Mouse (Mus musculus) embryonic facial prominence, embryonic 13.5 days (tissue): ENCODE data around the gene Nudt3. TPM values are rescaled to one million over a fixed set of nuclear protein-coding genes. Genes with fewer than 3 reads are reported as not detected.

Source experiments
- ATAC-seq: fragments of 200-750 bp; cut with Nextera tagmentation; 2 replicates; pipeline ENCODE4 v1.8.0; 2017; ENCODE audit warnings: low read depth; ENCODE audit not compliant: insufficient number of reproducible peaks, insufficient read depth, low FRiP score, low TSS enrichment
- H3K27ac ChIP-seq: fragments of 300-500 bp; sonication (generic); 2 replicates; pipeline ENCODE4 v1.5.1; 2015; ENCODE audit warnings: moderate library complexity, mild to moderate bottlenecking, inconsistent platforms
- H3K27me3 ChIP-seq: fragments of 300-500 bp; sonication (generic); 2 replicates; pipeline ENCODE4 v1.6.1; 2015; ENCODE audit warnings: mild to moderate bottlenecking, inconsistent platforms
- H3K36me3 ChIP-seq: fragments of 300-500 bp; sonication (generic); 2 replicates; pipeline ENCODE4 v1.6.1; 2015; ENCODE audit warnings: mild to moderate bottlenecking, inconsistent platforms
- H3K4me1 ChIP-seq: fragments of 300-500 bp; sonication (generic); 2 replicates; pipeline ENCODE4 v1.6.1; 2015; ENCODE audit warnings: inconsistent platforms
- H3K4me2 ChIP-seq: fragments of 300-500 bp; sonication (generic); 2 replicates; pipeline ENCODE4 v1.6.1; 2015; ENCODE audit warnings: moderate library complexity, mild to moderate bottlenecking, inconsistent platforms
- H3K4me3 ChIP-seq: fragments of 300-500 bp; sonication (generic); 2 replicates; pipeline ENCODE4 v1.5.1; 2015; ENCODE audit warnings: mild to moderate bottlenecking, inconsistent platforms
- H3K9ac ChIP-seq: fragments of 300-500 bp; sonication (generic); 2 replicates; pipeline ENCODE4 v1.6.1; 2015; ENCODE audit warnings: mild to moderate bottlenecking, inconsistent platforms
- H3K9me3 ChIP-seq: fragments of 300-500 bp; sonication (generic); 2 replicates; pipeline ENCODE4 v1.6.1; 2016; ENCODE audit warnings: inconsistent platforms
- WGBS: fragments of 180-500 bp; shearing (Covaris S2); methylation state at CpG from one replicate; pipeline ENCODE4 v1.1.7; 2015; ENCODE audit warnings: mixed read lengths; 5-methylcytosine and 5-hydroxymethylcytosine counted together
- polyA plus RNA-seq: library from polyadenylated mRNA; unstranded; fragments of >200 nt; fragmentation: Nextera tagmentation; extraction: Ambion mirVana; gene quantifications from 2 replicates; pipeline ENCODE4 v1.2.1, GENCODE M21; 2015

Gene Nudt3
- polyA plus RNA-seq, 1 experiment from 2014 or later = 116 TPM

DNA sequence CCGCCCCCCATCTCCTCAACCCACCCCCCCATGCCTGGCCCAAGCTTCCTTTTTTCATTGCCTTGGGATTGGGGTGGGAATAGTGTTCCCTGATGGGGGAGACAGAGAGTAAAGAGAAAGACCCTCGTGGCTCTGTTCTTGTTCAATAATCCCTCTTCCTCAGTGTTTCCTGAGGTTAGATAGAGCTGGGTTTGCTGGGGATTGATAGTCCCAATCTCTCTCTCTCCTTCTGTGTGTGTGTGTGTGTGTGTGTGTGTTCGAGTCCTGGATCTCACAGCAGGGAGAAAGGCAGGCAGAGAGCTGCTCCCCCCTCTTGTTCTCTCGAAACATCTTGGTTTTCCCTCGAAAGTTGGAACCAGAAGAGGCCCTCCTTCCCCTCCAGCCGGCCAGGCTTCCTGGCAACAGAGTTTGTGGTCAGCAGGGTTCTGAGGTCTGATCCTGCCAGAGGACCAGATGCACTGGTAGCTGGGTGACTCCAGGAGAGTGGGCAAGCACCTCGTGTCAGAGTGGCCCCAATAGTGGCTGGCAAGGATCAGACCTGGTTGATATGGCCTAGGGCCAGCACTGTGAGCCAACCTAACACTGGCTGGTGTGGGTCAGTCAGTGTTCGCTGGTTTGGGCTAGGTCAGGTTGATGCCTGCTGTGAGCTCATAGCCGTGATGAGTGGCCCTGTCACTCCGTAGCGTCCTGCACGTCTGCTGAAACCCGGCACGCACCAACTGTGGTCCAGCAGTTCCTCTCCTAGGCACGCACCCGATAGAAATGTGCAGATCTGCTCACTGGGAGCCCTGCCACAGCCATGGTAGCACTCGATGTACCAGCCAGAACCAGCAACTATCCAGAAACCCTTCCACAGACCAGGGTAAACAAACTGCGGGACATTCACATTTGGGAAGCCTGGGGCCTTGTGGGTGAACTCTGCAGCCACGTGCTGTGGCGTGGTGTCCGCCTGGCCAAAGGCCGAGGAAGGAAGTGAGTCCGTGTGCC lies 70.8 kb downstream of the Nudt3 start:
- 77% methylated on average over 23 of the region's 23 CpGs for WGBS
- Histone ChIP-seq H3K36me3 (no peaks in the 10 kb centered on the region), H3K27ac (no peak overlapping the region), H3K27me3 (no peaks in the 10 kb centered on the region), H3K9me3 (no peaks in the 10 kb centered on the region), H3K9ac (no peak overlapping the region), H3K4me2 (no peak overlapping the region), H3K4me1 (peaks cover 24% of the 10 kb centered on the region), H3K4me3 (no peak overlapping the region)
- no peak for ATAC-seq

GRCm38 (mm10) chr17:27551393-27551940 lies 71.8 kb downstream of the Nudt3 start:
- Histone ChIP-seq H3K4me2 (no peak overlapping the region), H3K27ac (no peak overlapping the region), H3K36me3 (no peaks in the 10 kb centered on the region), H3K4me3 (no peak overlapping the region), H3K4me1 (peaks cover 24% of the 10 kb centered on the region), H3K9ac (no peak overlapping the region), H3K27me3 (no peaks in the 10 kb centered on the region), H3K9me3 (no peaks in the 10 kb centered on the region)
- no peak for ATAC-seq
- 52% methylated on average over 10 of the region's 10 CpGs for WGBS

- Histone ChIP-seq H3K4me1 (peaks cover 17% of the 10 kb centered on the region), H3K27me3 (no peaks in the 10 kb centered on the region), H3K9me3 (no peaks in the 10 kb centered on the region), H3K4me2 (no peak overlapping the region), H3K9ac (no peak overlapping the region), H3K36me3 (no peaks in the 10 kb centered on the region), H3K4me3 (no peak overlapping the region), H3K27ac (no peak overlapping the region; the same call in 1 of the 2 replicates)
- no peak for ATAC-seq
- WGBS = 54% methylated on average over 8 of the region's 8 CpGs
These were observed 74.1 kb downstream of the Nudt3 start for GRCm38 (mm10) chr17:27549234-27549633.

DNA sequence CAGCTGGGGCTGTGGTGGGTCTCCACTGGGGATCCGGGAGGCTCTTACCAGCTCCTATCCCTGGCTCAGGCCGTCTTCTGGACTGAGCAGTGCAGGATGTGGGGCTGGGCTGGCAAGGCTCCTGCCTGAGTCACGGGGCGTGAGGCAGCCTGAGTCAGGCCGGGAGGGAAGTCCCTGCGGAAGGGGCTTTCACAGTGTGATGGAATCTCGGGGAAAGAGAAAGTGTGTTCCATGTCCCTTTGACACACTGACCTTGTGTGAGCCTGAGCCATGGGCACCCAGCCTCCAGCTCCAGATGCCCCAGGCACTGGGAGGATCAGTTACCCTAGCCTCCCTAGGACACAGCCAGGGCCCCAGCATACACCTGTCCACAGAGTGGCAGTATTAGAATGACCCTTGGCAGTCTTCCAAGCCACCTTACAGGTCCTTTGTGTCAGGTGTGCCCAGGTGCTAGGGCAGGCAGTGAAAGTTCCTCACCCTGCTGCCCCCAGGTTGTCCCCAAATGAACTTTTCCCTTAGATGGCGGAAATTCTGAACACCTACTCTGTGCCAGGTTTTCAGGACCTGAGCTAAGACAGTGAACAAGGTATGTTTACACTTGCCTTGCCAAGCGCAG lies 75.9 kb downstream of the Nudt3 start:
- H3K4me3 ChIP-seq = no peak overlapping the region
- no peaks in the 10 kb centered on the region for H3K36me3 ChIP-seq
- no peaks in the 10 kb centered on the region for H3K27me3 ChIP-seq
- peaks cover 14% of the 10 kb centered on the region for H3K4me1 ChIP-seq
- no peak for ATAC-seq
- no peak overlapping the region for H3K27ac ChIP-seq
- no peaks in the 10 kb centered on the region for H3K9me3 ChIP-seq
- whole genome bisulfite sequencing = 64% methylated on average over 9 of the region's 9 CpGs
- H3K9ac ChIP-seq = no peak overlapping the region
- H3K4me2 ChIP-seq = no peak overlapping the region

DNA sequence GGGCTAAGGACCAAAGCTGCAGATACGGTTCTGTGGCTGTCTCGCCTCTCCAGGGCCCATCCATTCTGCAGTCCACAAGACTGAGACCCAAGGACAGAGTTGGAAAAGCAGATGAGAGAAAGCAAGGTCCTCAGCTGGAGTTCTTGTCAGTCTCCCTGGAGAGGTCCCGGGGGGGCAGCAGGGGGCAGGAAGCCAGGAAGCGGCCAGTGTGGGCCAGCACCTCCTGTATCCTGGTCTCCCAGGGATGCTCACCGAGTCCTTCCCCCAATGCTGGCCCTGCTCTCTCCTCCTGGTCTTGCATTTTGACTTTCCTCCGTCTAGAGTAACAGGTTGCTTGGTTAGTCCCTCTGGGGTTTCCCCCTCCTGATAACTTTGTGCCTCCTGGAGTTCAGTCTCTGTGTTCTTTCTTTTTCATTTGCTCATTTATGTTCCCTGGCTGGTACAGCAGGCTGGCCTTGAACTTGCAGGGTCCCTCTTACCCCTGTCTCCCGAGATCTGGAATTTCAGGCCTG lies 76.7 kb downstream of the Nudt3 start:
- ATAC-seq = no peak
- no peaks in the 10 kb centered on the region for H3K36me3 ChIP-seq
- no peak overlapping the region for H3K27ac ChIP-seq
- peaks cover 14% of the 10 kb centered on the region for H3K4me1 ChIP-seq
- no peak overlapping the region for H3K4me2 ChIP-seq
- H3K9me3 ChIP-seq = no peaks in the 10 kb centered on the region
- H3K9ac ChIP-seq = peak overlapping the region; percentile 27; the same call in 1 of the 2 replicates
- 64% methylated on average over 7 of the region's 7 CpGs for WGBS
- no peak overlapping the region for H3K4me3 ChIP-seq
- H3K27me3 ChIP-seq = no peaks in the 10 kb centered on the region

GRCm38 (mm10) chr17:27545991-27546390 lies 77.3 kb downstream of the Nudt3 start:
- Histone ChIP-seq H3K4me2 (no peak overlapping the region), H3K4me3 (no peak overlapping the region), H3K9me3 (no peaks in the 10 kb centered on the region), H3K9ac (peak overlapping the region; percentile 27; the same call in 1 of the 2 replicates), H3K4me1 (peaks cover 14% of the 10 kb centered on the region), H3K36me3 (no peaks in the 10 kb centered on the region), H3K27me3 (no peaks in the 10 kb centered on the region), H3K27ac (no peak overlapping the region)
- ATAC-seq = no peak
- 47% methylated on average over 12 of the region's 12 CpGs for WGBS

- no peak for ATAC-seq
- 89% methylated on average over 11 of the region's 11 CpGs for WGBS
These were observed 78.7 kb downstream of the Nudt3 start for GRCm38 (mm10) chr17:27544551-27544950.

DNA sequence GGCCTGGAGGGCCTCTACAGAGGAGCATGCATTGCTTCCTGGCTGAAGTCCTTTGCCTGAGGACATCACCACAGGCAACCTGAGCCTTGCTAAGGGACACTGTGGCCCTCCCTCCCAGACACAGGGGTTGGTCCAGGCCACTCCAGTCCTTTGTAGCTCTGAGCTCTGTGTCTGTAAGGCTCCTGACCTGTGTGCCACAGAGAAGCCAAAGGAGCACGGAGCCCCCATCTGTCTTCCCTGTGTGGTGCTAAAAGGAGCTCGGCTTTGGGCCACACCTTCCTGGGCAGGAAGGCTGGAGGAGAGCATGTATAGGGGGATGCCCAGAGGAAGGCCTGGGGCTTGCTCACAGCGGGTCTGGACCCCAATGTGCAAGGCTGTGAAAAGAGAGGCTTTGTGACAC lies 81.3 kb downstream of the Nudt3 start:
- no peak overlapping the region for H3K27ac ChIP-seq
- H3K9me3 ChIP-seq = no peaks in the 10 kb centered on the region
- H3K4me1 ChIP-seq = 0 out of 2 replicates have a peak, but pooled peaks cover 4% of the 10 kb centered on the region
- H3K27me3 ChIP-seq = no peaks in the 10 kb centered on the region
- ATAC-seq = no peak
- WGBS = 74% methylated on average over 3 of the region's 3 CpGs
- H3K4me3 ChIP-seq = no peak overlapping the region
- H3K36me3 ChIP-seq = no peaks in the 10 kb centered on the region
- no peak overlapping the region for H3K9ac ChIP-seq
- no peak overlapping the region for H3K4me2 ChIP-seq

More at GRCm38 (mm10) chr17:27544551-27544950, 78.7 kb downstream of the Nudt3 start:
- H3K36me3 ChIP-seq = no peaks in the 10 kb centered on the region
- H3K4me1 ChIP-seq = peaks cover 13% of the 10 kb centered on the region
- no peaks in the 10 kb centered on the region for H3K9me3 ChIP-seq
- no peak overlapping the region for H3K27ac ChIP-seq
- H3K4me3 ChIP-seq = no peak overlapping the region
- H3K9ac ChIP-seq = no peak overlapping the region
- H3K27me3 ChIP-seq = no peaks in the 10 kb centered on the region
- H3K4me2 ChIP-seq = no peak overlapping the region

DNA sequence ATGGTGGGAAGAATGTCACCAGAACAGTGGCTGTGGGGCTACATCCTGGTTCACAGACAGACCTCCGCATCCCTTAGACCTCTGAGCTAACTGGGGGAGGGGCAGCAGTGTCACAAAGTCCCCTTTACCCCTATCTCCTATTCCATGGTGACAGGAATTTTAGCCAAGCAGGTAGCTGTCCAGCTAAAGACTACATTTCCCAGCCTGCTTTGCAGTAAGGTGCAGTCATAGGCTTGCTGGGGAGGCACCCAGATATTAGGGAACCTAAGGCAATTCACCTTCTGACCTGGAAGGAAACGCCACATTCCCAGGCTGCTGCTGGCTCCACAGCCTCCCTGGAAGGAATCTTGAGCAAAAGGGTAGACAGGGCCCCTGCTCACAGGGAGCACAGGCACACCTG lies 82.0 kb downstream of the Nudt3 start:
- ATAC-seq = no peak
- Histone ChIP-seq H3K9ac (no peak overlapping the region), H3K9me3 (no peaks in the 10 kb centered on the region), H3K36me3 (no peaks in the 10 kb centered on the region), H3K4me2 (no peak overlapping the region), H3K27ac (no peak overlapping the region), H3K4me3 (no peak overlapping the region), H3K4me1 (0 out of 2 replicates have a peak, but pooled peaks cover 4% of the 10 kb centered on the region), H3K27me3 (no peaks in the 10 kb centered on the region)
- 59% methylated on average over 2 of the region's 2 CpGs for WGBS

DNA sequence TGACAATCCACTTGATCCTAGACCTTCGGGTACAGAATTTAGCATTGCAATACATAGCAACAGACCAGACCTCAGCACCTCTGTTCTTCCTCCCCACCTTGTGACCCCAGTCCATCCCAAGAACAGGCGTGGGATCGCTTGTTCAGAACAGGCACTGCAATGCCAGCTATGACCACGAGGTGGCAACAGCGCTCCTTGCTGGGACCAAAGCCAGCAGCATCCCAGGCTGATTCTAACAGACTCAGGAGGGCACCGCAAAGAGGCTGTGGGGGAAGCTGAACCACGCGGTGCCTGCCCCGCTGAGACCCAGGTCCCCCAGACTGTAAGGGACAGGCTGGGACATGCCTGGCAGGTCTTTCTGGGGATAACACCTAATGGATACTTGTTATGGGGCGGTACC lies 88.6 kb downstream of the Nudt3 start:
- H3K9me3 ChIP-seq = no peaks in the 10 kb centered on the region
- H3K4me3 ChIP-seq = no peak overlapping the region
- WGBS = 3% methylated on average over 10 of the region's 10 CpGs
- H3K4me1 ChIP-seq = peaks cover 3% of the 10 kb centered on the region; the same call in 1 of the 2 replicates
- H3K27ac ChIP-seq = no peak overlapping the region
- H3K36me3 ChIP-seq = no peaks in the 10 kb centered on the region
- no peaks in the 10 kb centered on the region for H3K27me3 ChIP-seq
- ATAC-seq = 0 out of 2 replicates have a peak, but pooled peaks have one; percentile 48
- no peak overlapping the region for H3K9ac ChIP-seq
- peak overlapping the region; percentile 35; the same call in 1 of the 2 replicates for H3K4me2 ChIP-seq

GRCm38 (mm10) chr17:27533354-27533753 lies 89.9 kb downstream of the Nudt3 start:
- H3K4me1 ChIP-seq = peaks cover 3% of the 10 kb centered on the region; the same call in 1 of the 2 replicates
- no peaks in the 10 kb centered on the region for H3K36me3 ChIP-seq
- no peak for ATAC-seq
- H3K4me3 ChIP-seq = no peak overlapping the region
- H3K27ac ChIP-seq = no peak overlapping the region
- H3K4me2 ChIP-seq = no peak overlapping the region
- H3K9me3 ChIP-seq = no peaks in the 10 kb centered on the region
- no peak overlapping the region for H3K9ac ChIP-seq
- 81% methylated on average over 3 of the region's 3 CpGs for WGBS
- H3K27me3 ChIP-seq = no peaks in the 10 kb centered on the region
